Mouse (Mus musculus) CH12.LX (cell line): ENCODE measurements around the gene Gm6993. TPM values are rescaled to one million over a fixed set of nuclear protein-coding genes. Genes with fewer than 3 reads are reported as not detected.

Experiments
- polyA plus RNA-seq: library from polyadenylated mRNA; unstranded; fragments of >175 nt; gene quantifications from 2 replicates; pipeline ENCODE4 v1.2.1, GENCODE M21; 2012; ENCODE audit warnings: low read depth; ENCODE audit not compliant: insufficient read length
- total RNA-seq, 2 experiments: library from RNA; depleted of rRNA; stranded (reverse); fragments of 300-350 nt in 1 of 2; fragments of >200 nt in 1 of 2; gene quantifications; 2 replicates each; pipeline ENCODE4 v1.2.3; 2012 to 2014

Gene Gm6993
- total and polyA plus RNA-seq, 3 experiments: not detected

Other genes starting within 250 kb of the Gm6993 start
- not detected in 2 replicates for gene Fam110c, start 166.9 kb upstream of the Gm6993 start, total RNA-seq (2012; rRNA removed)
- not detected in 2 replicates for gene Fam110c, start 166.9 kb upstream of the Gm6993 start, total RNA-seq (2014; rRNA removed)
- 0.10 TPM in 1 of 2 replicates, not detected in the other for gene Fam110c, start 166.9 kb upstream of the Gm6993 start, polyA plus RNA-seq
- gene Lamb1, start 24.5 kb downstream of the Gm6993 start, total RNA-seq (2012; rRNA removed): under 0.01 and 0.08 TPM in 2 replicates
- not detected in 2 replicates for gene Lamb1, start 24.5 kb downstream of the Gm6993 start, total RNA-seq (2014; rRNA removed)
- 0.12 TPM in 1 of 2 replicates, not detected in the other for gene Lamb1, start 24.5 kb downstream of the Gm6993 start, polyA plus RNA-seq
- gene Dld, start 110.7 kb downstream of the Gm6993 start, total RNA-seq (2012; rRNA removed): 61.2 and 63.3 TPM in 2 replicates
- 79.8 and 83.5 TPM in 2 replicates for gene Dld, start 110.7 kb downstream of the Gm6993 start, total RNA-seq (2014; rRNA removed)
- gene Dld, start 110.7 kb downstream of the Gm6993 start, polyA plus RNA-seq: 109 and 142 TPM in 2 replicates
- gene Slc26a3, start 150.1 kb downstream of the Gm6993 start, total RNA-seq (2012; rRNA removed): not detected in 2 replicates
- not detected in 2 replicates for gene Slc26a3, start 150.1 kb downstream of the Gm6993 start, total RNA-seq (2014; rRNA removed)
- gene Slc26a3, start 150.1 kb downstream of the Gm6993 start, polyA plus RNA-seq: not detected in 2 replicates